Mouse (Mus musculus) limb, embryonic 12.5 days (tissue): ENCODE measurements around the gene Gm1979. TPM values are rescaled to one million over a fixed set of nuclear protein-coding genes. Genes with fewer than 3 reads are reported as not detected.

Source experiments
- polyA plus RNA-seq: library from polyadenylated mRNA; unstranded; fragments of >200 nt; fragmentation: Nextera tagmentation; extraction: Ambion mirVana; gene quantifications from 2 replicates; pipeline ENCODE4 v1.2.1, GENCODE M21; 2016

The Gm1979 gene
- polyA plus RNA-seq, 1 experiment from 2014 or later = not detected

Other genes starting within 250 kb of the Gm1979 start
- 2.7 and 3.6 TPM in 2 replicates for gene Actr3b, start 244.8 kb downstream of the Gm1979 start, polyA plus RNA-seq
- gene Gm21663, start 62.4 kb downstream of the Gm1979 start, polyA plus RNA-seq = 0.08 TPM in 1 of 2 replicates, not detected in the other
- not detected in 2 replicates for gene Gm21671, start 50.4 kb downstream of the Gm1979 start, polyA plus RNA-seq
- gene Gm21680, start 32.1 kb downstream of the Gm1979 start, polyA plus RNA-seq = 0.13 TPM in 1 of 2 replicates, not detected in the other
- 0.10 TPM in 1 of 2 replicates, not detected in the other for gene Gm21698, start 16.1 kb downstream of the Gm1979 start, polyA plus RNA-seq
- not detected in 2 replicates for gene Gm5862, start 18.1 kb upstream of the Gm1979 start, polyA plus RNA-seq
- gene Speer4a, start 34.8 kb upstream of the Gm1979 start, polyA plus RNA-seq = not detected in 2 replicates
- gene Gm7347, start 53.8 kb upstream of the Gm1979 start, polyA plus RNA-seq = not detected in 2 replicates
- gene Gm10471, start 84.5 kb upstream of the Gm1979 start, polyA plus RNA-seq = not detected in 2 replicates
- gene 5031410I06Rik, start 100.6 kb upstream of the Gm1979 start, polyA plus RNA-seq = 0.10 TPM in 1 of 2 replicates, not detected in the other
- 0.14 TPM in 1 of 2 replicates, not detected in the other for gene Gm10220, start 116.6 kb upstream of the Gm1979 start, polyA plus RNA-seq